Mouse (Mus musculus) retina, postnatal 7 days (tissue): ENCODE data around the gene Srgap2.

ENCODE experiments used
- DNase-seq: peaks from one replicate; pipeline ENCODE4 v3.0.0-alpha.2; 2012; ENCODE audit warnings: low read depth, low spot score

Srgap2 gene

GRCm38 (mm10) chr1:131246433-131247395, 280.4 kb downstream of the Srgap2 start:
- peak; percentile 29 for DNase-seq

- DNase-seq = no peak
These were observed 281.2 kb downstream of the Srgap2 start for GRCm38 (mm10) chr1:131245926-131246325.

- DNase-seq = peak; percentile 29
These were observed 281.9 kb downstream of the Srgap2 start, which contains the start of gene Rassf5 for GRCm38 (mm10) chr1:131245089-131245856. Rassf5 (minus strand) TSS chr1:131245258.

- no peak for DNase-seq
These were observed 282.5 kb downstream of the Srgap2 start for GRCm38 (mm10) chr1:131244536-131245088.

- no peak for DNase-seq
These were observed 284.2 kb downstream of the Srgap2 start for GRCm38 (mm10) chr1:131242956-131243355.

GRCm38 (mm10) chr1:131239576-131240193, 287.5 kb downstream of the Srgap2 start:
- DNase-seq = no peak

GRCm38 (mm10) chr1:131238931-131239381, 288.2 kb downstream of the Srgap2 start:
- no peak for DNase-seq

GRCm38 (mm10) chr1:131236077-131236476, 291.1 kb downstream of the Srgap2 start:
- no peak for DNase-seq
